Mouse (Mus musculus): Measurements from ENCODE around the gene Vwa8.

Vwa8 gene

DNA sequence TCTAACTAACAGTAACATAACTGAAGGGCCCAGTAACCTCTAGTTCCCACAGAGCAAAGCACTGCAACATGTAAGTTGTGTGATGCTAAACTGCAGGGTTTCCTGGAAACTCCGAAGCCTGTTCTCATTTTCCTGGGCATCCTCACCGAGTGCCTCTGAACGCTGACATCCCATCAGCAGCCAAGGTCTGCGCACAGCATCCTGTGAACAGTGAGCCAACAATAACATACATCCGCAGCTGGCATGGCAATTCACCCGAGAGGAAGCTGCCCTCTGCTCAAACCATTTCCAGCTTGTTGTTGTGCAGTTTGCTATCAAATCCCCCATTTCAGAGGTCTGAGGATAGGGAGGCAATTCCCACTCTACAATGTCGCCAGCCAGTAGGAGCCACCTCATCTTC, 334.4 kb downstream of the Vwa8 start:
- no peak for DNase-seq (ENCODE audit: low read depth, low spot score)

DNA sequence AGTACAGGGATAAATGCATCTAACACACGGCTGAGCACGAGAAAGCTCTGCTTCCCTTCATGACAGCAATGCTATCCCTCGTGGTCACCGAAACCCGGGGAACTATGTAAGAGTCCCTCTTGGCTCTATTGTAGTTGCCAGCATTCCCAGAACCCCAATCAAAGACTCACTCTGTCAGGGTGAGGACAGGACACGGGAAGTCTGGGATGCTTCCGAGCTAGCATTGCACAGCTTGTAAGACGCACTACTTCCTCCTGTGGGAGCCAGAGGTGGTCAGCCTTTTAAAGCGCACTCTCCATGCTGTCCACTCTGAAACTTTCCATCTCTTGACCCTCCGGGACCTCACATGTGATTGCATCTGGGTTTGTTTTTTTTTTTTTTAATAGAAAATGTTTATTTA, 335.2 kb downstream of the Vwa8 start:
- DNase-seq (ENCODE audit: low read depth, low spot score) = no peak

- peak; percentile 41 for DNase-seq (ENCODE audit: low read depth, low spot score)
Measured at GRCm38 (mm10) chr14:79185018-79185685, 336.3 kb downstream of the Vwa8 start.

GRCm38 (mm10) chr14:79186976-79187375, 338.1 kb downstream of the Vwa8 start:
- peak; percentile 59 for DNase-seq (ENCODE audit: low read depth, low spot score)

DNA sequence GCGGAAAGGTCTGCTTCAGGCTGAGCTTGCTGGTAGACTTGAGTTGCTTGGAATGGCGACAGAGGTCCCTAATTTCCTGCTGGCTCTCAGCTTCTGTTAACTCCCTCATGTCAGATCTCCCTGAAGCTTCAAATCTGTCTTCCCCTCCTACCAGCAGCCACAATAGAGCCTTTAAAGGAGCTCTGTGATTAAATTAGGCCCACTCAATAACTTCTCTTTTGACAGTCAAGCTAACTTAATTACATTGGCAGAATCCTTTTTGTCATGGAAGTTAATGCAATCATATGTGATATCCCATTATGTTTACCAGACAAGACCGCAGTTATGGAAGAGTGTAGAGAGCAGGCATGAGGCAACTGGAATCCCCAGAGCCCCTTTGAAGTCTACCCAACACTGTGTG, 347.9 kb downstream of the Vwa8 start:
- no peak for DNase-seq (ENCODE audit: low read depth, low spot score)

GRCm38 (mm10) chr14:79198066-79198465, 349.2 kb downstream of the Vwa8 start:
- no peak for DNase-seq (ENCODE audit: low read depth, low spot score)

- peak; percentile 64 for DNase-seq (ENCODE audit: low read depth, low spot score)
Measured at GRCm38 (mm10) chr14:79200133-79200891, 351.5 kb downstream of the Vwa8 start.

- DNase-seq (ENCODE audit: low read depth, low spot score) = no peak
Measured at GRCm38 (mm10) chr14:79200892-79201285, 352.0 kb downstream of the Vwa8 start.

DNA sequence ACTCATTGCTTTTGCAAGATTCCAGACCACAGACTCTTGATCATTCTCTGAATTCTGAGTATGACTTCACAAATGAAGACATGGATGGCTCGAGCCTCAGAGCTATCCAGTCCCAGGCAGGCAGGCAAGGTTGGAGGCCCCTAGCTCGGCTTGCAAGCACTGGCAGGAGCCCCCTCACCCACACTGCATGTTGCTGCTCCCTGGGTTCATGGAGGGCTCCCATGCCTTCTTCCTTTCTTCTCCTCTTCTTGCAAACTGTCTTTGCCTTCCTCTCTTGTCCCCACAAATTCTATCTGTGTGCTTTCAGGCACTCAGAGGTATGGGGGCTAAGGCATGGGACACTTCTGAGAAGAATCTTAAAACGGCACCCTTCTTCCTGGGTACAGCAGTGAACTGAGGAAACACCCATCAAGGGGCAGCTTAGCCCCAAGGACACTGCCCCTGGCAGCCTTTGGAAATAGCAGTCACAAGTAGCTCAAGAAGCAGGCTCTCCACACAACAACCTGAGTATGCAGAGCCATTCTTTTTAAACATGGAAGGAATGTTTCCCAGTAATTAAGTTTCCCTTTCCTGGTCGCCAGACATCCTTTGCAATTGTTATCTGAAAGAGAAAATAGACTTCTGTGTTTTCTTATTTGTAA, 354.0 kb downstream of the Vwa8 start:
- no peak for DNase-seq (ENCODE audit: low read depth, low spot score)

DNA sequence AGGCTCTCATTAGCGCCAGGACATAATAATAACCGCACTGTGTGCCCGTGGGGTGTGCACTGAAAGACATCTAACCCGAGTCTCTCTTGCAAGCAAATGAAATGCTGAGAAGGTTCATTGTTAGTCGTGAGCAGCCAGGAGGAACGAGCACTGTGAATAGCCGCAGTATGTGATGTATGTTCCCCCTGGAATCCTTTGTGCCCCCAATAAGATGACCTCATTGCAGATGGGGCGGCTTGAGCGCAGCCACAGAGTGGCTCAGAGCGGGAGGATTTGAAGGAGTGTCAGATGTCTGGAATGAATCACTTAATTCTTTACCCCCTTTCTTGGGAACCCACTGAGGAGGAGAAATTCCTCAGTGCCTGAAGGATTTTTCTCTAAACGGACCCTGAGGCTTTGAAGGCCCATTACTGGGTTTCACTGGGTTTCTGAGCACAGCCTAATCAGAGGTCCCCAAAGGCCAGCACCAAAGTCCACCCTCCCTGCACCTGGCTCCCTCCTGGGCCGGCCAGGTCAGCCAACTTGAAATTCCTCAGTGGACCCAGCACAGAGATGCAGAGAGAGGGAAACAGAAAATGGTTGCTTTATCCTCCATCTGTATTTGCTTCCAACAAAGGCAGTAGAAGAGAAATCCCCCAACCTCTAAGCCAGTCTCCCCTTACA, 354.8 kb downstream of the Vwa8 start:
- peak; percentile 87 for DNase-seq (ENCODE audit: low read depth, low spot score)

DNA sequence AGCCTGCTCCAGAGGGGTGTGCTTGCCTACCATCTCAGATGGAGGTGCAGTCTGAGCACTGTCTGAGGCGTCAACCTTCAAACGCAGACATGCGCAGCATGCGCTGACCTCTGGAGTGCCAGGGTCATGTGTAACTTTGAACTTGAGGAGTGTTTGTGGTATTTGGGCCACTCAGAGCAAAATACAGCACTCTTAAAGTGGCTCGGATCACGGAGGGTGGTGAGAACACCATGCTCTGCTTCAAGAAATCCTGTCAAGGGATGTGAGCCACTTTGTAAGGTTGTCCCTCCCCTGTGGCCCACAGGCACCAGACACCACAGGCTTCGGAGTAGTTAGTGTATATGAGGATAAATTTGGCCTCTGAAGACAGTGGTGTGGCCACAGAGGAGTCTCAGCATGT, 356.0 kb downstream of the Vwa8 start:
- no peak for DNase-seq (ENCODE audit: low read depth, low spot score)

DNA sequence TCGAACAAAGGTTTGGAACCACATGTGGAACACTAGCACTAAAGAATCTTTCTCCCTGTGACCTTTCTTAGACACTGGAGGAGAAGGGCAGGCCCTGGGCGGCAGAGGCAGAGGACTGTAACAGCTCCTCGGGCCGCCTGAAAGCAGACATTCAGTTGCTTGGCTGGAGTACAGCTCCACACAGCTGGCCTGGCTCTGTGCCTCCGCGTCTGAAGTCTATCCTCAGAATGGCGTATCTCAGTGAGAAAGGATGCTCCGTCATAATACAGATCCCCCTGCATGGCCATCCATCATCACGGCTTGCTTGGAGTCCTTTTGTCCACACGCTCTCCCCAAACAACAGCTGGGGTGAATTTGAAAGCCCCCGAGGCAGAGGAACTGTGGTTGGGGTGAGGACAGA, 357.4 kb downstream of the Vwa8 start:
- peak; percentile 83 for DNase-seq (ENCODE audit: low read depth, low spot score)

DNA sequence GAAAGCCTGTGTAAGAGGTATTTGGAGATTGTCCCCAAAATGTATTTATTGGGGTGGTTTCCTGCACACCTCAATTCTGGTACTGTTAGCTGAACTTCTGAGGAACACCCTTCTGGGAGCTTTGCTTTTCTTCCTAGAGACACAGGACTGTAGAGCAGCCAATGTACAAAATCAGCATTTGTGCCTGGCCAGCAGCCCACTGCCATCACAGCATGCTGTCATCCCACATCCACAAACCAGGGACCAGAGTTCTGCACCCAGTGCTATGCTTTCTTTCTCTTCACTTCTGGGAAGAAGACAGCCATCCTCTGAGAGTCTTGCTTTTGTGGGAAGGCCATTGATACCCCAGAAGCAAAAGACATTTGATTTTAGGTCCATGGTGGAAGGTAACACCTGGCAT, 359.6 kb downstream of the Vwa8 start:
- peak; percentile 48 for DNase-seq (ENCODE audit: low read depth, low spot score)

DNA sequence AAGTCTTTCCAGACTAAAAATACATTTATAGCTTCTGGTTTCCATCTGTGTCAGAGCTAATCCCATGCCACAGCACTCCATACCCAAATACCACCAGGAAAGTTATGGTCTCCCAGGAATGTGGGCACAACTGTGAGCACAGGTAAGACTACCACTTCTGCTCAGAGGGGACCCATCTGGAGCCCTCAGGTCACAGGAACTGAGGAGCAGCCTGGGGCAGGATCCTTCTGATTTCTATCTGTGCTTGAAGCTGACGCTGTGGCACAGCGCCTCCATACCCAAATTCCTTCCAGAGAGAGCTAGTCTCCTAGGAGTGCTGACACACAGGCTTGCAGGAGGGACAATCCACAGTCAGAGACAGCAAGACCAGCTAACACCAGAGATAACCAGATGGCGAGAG, 361.0 kb downstream of the Vwa8 start:
- no peak for DNase-seq (ENCODE audit: low read depth, low spot score)

DNA sequence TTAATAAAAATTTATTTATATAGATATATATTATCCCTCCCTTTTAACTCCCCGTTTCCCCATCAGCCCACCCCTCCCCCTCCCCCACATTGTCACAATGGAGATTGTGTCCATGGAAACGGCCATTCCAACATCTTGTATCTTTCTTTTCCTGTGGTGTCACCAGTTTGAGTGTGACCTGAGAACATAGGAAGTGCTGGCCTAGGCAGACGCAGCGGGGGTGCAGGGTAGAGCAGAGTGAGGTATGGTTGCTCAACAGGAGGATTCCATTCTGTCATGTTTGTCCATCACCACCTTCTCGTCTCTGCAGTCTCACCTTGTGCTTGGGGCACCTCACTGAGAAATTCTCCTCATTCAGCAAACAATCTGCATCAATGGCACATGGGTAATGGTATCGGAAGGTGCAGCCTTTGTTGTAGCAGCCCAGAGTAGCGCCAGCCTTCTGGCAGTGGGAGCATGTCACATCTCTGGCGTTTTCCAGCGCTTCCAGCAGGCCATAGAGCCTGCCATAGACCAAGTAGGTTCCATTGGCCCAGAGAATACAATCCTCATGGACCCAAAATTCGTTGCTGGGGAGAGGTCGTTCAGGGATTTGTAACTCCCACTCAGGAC, 363.6 kb downstream of the Vwa8 start:
- DNase-seq (ENCODE audit: low read depth, low spot score) = no peak

GRCm38 (mm10) chr14:79214129-79214528, 365.3 kb downstream of the Vwa8 start:
- peak; percentile 40 for DNase-seq (ENCODE audit: low read depth, low spot score)

DNA sequence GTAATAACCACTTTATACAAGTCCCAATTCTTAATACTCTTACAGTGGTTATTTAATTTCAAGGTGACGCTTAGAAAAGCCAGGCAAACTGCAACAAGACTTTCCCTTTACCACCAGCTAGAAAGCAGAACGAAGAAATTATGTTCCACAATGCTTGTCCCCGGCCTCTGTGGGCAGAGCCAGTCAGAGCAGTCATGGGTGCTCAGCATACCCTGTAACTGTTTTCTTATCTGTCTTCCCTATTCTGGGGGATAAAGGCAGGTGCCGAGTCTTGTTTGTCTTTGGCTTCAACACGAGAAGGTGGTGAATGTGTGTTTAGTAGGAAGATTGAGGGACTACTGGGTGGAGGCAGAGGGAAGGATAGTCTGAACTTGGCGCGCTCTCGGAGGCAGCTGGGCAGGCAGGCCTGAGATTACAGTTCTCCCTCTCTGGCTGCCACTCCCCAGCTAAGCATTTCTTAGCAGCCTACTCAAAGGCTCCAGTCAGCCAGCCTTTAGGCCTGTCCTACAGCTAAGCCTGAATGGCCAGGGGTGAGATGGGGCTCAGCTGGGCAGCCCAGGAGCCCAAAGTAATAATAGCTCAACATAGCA, 365.9 kb downstream of the Vwa8 start:
- no peak for DNase-seq (ENCODE audit: low read depth, low spot score)

GRCm38 (mm10) chr14:79216366-79216765, 367.5 kb downstream of the Vwa8 start:
- no peak for DNase-seq (ENCODE audit: low read depth, low spot score)

DNA sequence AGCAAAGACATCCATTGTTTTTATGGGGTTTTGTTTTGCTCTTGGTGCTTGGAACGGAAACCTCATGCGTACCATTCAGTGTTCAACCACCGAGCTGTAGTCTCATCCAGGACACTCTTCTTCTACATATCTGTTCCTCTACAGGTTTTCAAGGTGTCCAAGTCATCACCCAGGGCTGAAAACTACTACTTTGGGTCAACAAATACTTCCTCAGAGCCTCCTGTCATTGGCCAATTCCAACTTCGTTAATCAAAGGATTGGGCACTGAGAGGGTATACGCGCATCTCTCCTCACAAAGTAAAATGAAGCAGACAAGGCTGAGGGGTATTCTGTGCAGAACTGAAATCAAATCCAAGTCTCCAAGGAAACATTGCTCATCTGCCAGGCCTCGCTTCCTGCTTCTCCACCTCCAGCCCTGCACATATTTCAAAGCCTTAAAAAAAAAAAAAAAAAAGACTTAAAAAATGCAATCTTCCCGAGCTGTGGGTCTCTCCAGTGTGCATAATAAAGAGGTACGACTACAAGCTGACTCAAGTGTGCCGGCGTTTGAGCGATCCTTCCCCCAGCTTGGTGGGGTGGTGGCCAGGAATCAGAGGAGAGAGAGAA, 374.7 kb downstream of the Vwa8 start:
- DNase-seq (ENCODE audit: low read depth, low spot score) = peak; percentile 69

- DNase-seq (ENCODE audit: low read depth, low spot score) = no peak
Measured at GRCm38 (mm10) chr14:79225458-79225857, 376.6 kb downstream of the Vwa8 start.

GRCm38 (mm10) chr14:79226056-79226455, 377.2 kb downstream of the Vwa8 start:
- no peak for DNase-seq (ENCODE audit: low read depth, low spot score)

All from brain, adult 2 months (tissue).